Mouse (Mus musculus) heart, embryonic 10.5 days (tissue): ENCODE measurements around the gene Lhfpl2. TPM values are rescaled to one million over a fixed set of nuclear protein-coding genes. Genes with fewer than 3 reads are reported as not detected.

Experiments
- DNase-seq: peaks from one replicate; pipeline ENCODE4 v3.0.0-alpha.2; 2017; ENCODE audit warnings: low spot score
- H3K27ac ChIP-seq: fragments of 300-500 bp; sonication (generic); 2 replicates; pipeline ENCODE4 v1.5.1; 2016; ENCODE audit warnings: mild to moderate bottlenecking
- H3K27me3 ChIP-seq: fragments of 300-500 bp; sonication (generic); 2 replicates; pipeline ENCODE4 v1.6.1; 2016; ENCODE audit warnings: mild to moderate bottlenecking; ENCODE audit not compliant: poor library complexity, insufficient read depth, severe bottlenecking
- H3K36me3 ChIP-seq: fragments of 300-500 bp; sonication (generic); 2 replicates; pipeline ENCODE4 v1.6.1; 2016; ENCODE audit warnings: mild to moderate bottlenecking, moderate library complexity
- H3K4me1 ChIP-seq: fragments of 300-500 bp; sonication (generic); 2 replicates; pipeline ENCODE4 v1.6.1; 2016; ENCODE audit warnings: mild to moderate bottlenecking
- H3K4me3 ChIP-seq: fragments of 300-500 bp; sonication (generic); 2 replicates; pipeline ENCODE4 v1.5.1; 2016; ENCODE audit warnings: mild to moderate bottlenecking, moderate library complexity
- H3K9me3 ChIP-seq: fragments of 300-500 bp; sonication (generic); 2 replicates; pipeline ENCODE4 v1.6.1; 2016; ENCODE audit warnings: mild to moderate bottlenecking, moderate library complexity
- WGBS: fragments of 180-500 bp; shearing (Covaris S2); methylation state at CpG from one replicate; pipeline ENCODE4 v1.1.7; 2016; 5-methylcytosine and 5-hydroxymethylcytosine counted together
- polyA plus RNA-seq: library from polyadenylated mRNA; unstranded; fragments of >200 nt; fragmentation: Nextera tagmentation; extraction: Ambion mirVana; gene quantifications from 2 replicates; pipeline ENCODE4 v1.2.1, GENCODE M21; 2016

The Lhfpl2 gene
- polyA plus RNA-seq, 1 experiment from 2014 or later = 33.6 TPM

GRCm38 (mm10) chr13:94180477-94181420 is 123.2 kb downstream of the Lhfpl2 start:
- WGBS = 85% methylated on average over 5 of the region's 5 CpGs
- Histone ChIP-seq H3K4me1 (peaks cover 25% of the 10 kb centered on the region), H3K27me3 (no peaks in the 10 kb centered on the region), H3K4me3 (no peak overlapping the region), H3K36me3 (peaks cover 8% of the 10 kb centered on the region; the same call in 1 of the 2 replicates), H3K9me3 (no peaks in the 10 kb centered on the region), H3K27ac (no peak overlapping the region)
- no peak for DNase-seq

GRCm38 (mm10) chr13:94182026-94182425 is 124.4 kb downstream of the Lhfpl2 start:
- Histone ChIP-seq H3K4me1 (peaks cover 35% of the 10 kb centered on the region), H3K9me3 (no peaks in the 10 kb centered on the region), H3K27ac (no peak overlapping the region), H3K27me3 (no peaks in the 10 kb centered on the region), H3K36me3 (peaks cover 8% of the 10 kb centered on the region; the same call in 1 of the 2 replicates), H3K4me3 (no peak overlapping the region)
- DNase-seq = no peak
- WGBS = 84% methylated on average over 5 of the region's 5 CpGs

- DNase-seq = no peak
- no peaks in the 10 kb centered on the region for H3K9me3 ChIP-seq
- H3K27ac ChIP-seq = no peak overlapping the region
- WGBS = 85% methylated on average over 8 of the region's 8 CpGs
- H3K4me3 ChIP-seq = no peak overlapping the region
- H3K27me3 ChIP-seq = no peaks in the 10 kb centered on the region
- H3K4me1 ChIP-seq = peaks cover 45% of the 10 kb centered on the region
- peaks cover 8% of the 10 kb centered on the region; the same call in 1 of the 2 replicates for H3K36me3 ChIP-seq
Observed at GRCm38 (mm10) chr13:94183372-94184021, 125.9 kb downstream of the Lhfpl2 start.

- Histone ChIP-seq H3K4me1 (peaks cover 40% of the 10 kb centered on the region), H3K27ac (no peak overlapping the region), H3K4me3 (no peak overlapping the region), H3K36me3 (no peaks in the 10 kb centered on the region), H3K27me3 (no peaks in the 10 kb centered on the region), H3K9me3 (no peaks in the 10 kb centered on the region)
- 70% methylated on average over 10 of the region's 10 CpGs for WGBS
- DNase-seq = no peak
Observed at GRCm38 (mm10) chr13:94184726-94185456, 127.3 kb downstream of the Lhfpl2 start.

GRCm38 (mm10) chr13:94185631-94186030 is 128.0 kb downstream of the Lhfpl2 start:
- 80% methylated on average over 5 of the region's 6 CpGs for WGBS
- H3K27ac ChIP-seq = no peak overlapping the region

GRCm38 (mm10) chr13:94188200-94189086 is 130.8 kb downstream of the Lhfpl2 start:
- no peak overlapping the region for H3K27ac ChIP-seq

More at GRCm38 (mm10) chr13:94185631-94186030, 128.0 kb downstream of the Lhfpl2 start:
- H3K36me3 ChIP-seq = no peaks in the 10 kb centered on the region
- no peak overlapping the region for H3K4me3 ChIP-seq
- DNase-seq = no peak
- H3K27me3 ChIP-seq = no peaks in the 10 kb centered on the region
- peaks cover 40% of the 10 kb centered on the region for H3K4me1 ChIP-seq
- H3K9me3 ChIP-seq = no peaks in the 10 kb centered on the region

GRCm38 (mm10) chr13:94190386-94190785 is 132.8 kb downstream of the Lhfpl2 start:
- peaks cover 9% of the 10 kb centered on the region; the same call in 1 of the 2 replicates for H3K36me3 ChIP-seq
- H3K27me3 ChIP-seq = no peaks in the 10 kb centered on the region
- H3K27ac ChIP-seq = no peak overlapping the region
- H3K4me1 ChIP-seq = peaks cover 39% of the 10 kb centered on the region
- DNase-seq = no peak
- 79% methylated on average over 1 of the region's 1 CpGs for WGBS
- H3K4me3 ChIP-seq = no peak overlapping the region
- H3K9me3 ChIP-seq = no peaks in the 10 kb centered on the region

More at GRCm38 (mm10) chr13:94188200-94189086, 130.8 kb downstream of the Lhfpl2 start:
- 44% methylated on average over 10 of the region's 10 CpGs for WGBS
- Histone ChIP-seq H3K4me1 (peaks cover 50% of the 10 kb centered on the region), H3K4me3 (no peak overlapping the region), H3K9me3 (no peaks in the 10 kb centered on the region), H3K27me3 (no peaks in the 10 kb centered on the region), H3K36me3 (peaks cover 6% of the 10 kb centered on the region; the same call in 1 of the 2 replicates)
- no peak for DNase-seq

GRCm38 (mm10) chr13:94193227-94193626 is 135.6 kb downstream of the Lhfpl2 start:
- no peak for DNase-seq
- Histone ChIP-seq H3K27me3 (no peaks in the 10 kb centered on the region), H3K4me1 (peaks cover 13% of the 10 kb centered on the region; the same call in 1 of the 2 replicates), H3K36me3 (peaks cover 19% of the 10 kb centered on the region; the same call in 1 of the 2 replicates), H3K27ac (no peak overlapping the region), H3K4me3 (no peak overlapping the region), H3K9me3 (no peaks in the 10 kb centered on the region)
- WGBS = 88% methylated on average over 4 of the region's 4 CpGs

GRCm38 (mm10) chr13:94198616-94199015 is 141.0 kb downstream of the Lhfpl2 start:
- WGBS = 84% methylated on average over 6 of the region's 6 CpGs
- DNase-seq = peak; percentile 51
- no peaks in the 10 kb centered on the region for H3K27me3 ChIP-seq
- no peak overlapping the region for H3K4me3 ChIP-seq
- H3K4me1 ChIP-seq = no peaks in the 10 kb centered on the region
- no peaks in the 10 kb centered on the region for H3K9me3 ChIP-seq
- H3K27ac ChIP-seq = no peak overlapping the region
- peaks cover 13% of the 10 kb centered on the region; the same call in 1 of the 2 replicates for H3K36me3 ChIP-seq

- WGBS = 64% methylated on average over 8 of the region's 8 CpGs
- Histone ChIP-seq H3K27ac (no peak overlapping the region), H3K36me3 (peaks cover 10% of the 10 kb centered on the region; the same call in 1 of the 2 replicates), H3K27me3 (no peaks in the 10 kb centered on the region), H3K4me1 (no peaks in the 10 kb centered on the region), H3K4me3 (no peak overlapping the region), H3K9me3 (no peaks in the 10 kb centered on the region)
- DNase-seq = no peak
Observed at GRCm38 (mm10) chr13:94199829-94200228, 142.2 kb downstream of the Lhfpl2 start.

- Histone ChIP-seq H3K4me3 (no peak overlapping the region), H3K36me3 (peaks cover 21% of the 10 kb centered on the region), H3K9me3 (no peaks in the 10 kb centered on the region), H3K4me1 (no peaks in the 10 kb centered on the region), H3K27ac (no peak overlapping the region), H3K27me3 (no peaks in the 10 kb centered on the region)
- WGBS = 12% methylated on average over 6 of the region's 6 CpGs
- DNase-seq = no peak
Observed at GRCm38 (mm10) chr13:94205234-94205633, 147.6 kb downstream of the Lhfpl2 start.

GRCm38 (mm10) chr13:94207973-94208372 is 150.4 kb downstream of the Lhfpl2 start:
- no peaks in the 10 kb centered on the region for H3K4me1 ChIP-seq
- no peak for DNase-seq
- H3K9me3 ChIP-seq = no peaks in the 10 kb centered on the region
- H3K36me3 ChIP-seq = peaks cover 21% of the 10 kb centered on the region
- WGBS = 92% methylated on average over 16 of the region's 16 CpGs
- no peak overlapping the region for H3K27ac ChIP-seq
- no peaks in the 10 kb centered on the region for H3K27me3 ChIP-seq
- H3K4me3 ChIP-seq = no peak overlapping the region
